Mouse (Mus musculus): Measurements from ENCODE around the gene Olfr125.

Olfr125 gene

DNA sequence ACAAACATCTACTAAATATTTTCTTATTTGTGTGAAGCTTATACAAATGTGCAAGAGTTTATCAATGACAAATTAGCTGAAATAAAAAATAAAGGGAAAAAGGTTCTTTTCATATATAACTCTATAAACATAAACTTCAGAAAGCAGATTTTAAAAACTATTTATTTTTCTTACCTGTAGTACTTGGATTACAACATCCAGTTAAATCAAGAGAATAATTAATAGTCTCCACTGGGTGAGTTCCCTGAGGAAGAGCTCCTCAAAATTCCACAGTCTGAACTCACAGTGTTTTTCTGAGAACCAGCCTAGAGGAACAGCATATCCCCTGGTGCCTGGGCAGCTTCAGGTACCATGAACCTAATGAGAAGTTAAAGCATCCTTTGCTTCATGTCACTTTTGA, at the start of gene Olfr125:
Olfr125 (plus strand) TSS at position 301 of the 400 bp plus-strand sequence.
- DNase-seq (ENCODE audit: low spot score) = no peak

DNA sequence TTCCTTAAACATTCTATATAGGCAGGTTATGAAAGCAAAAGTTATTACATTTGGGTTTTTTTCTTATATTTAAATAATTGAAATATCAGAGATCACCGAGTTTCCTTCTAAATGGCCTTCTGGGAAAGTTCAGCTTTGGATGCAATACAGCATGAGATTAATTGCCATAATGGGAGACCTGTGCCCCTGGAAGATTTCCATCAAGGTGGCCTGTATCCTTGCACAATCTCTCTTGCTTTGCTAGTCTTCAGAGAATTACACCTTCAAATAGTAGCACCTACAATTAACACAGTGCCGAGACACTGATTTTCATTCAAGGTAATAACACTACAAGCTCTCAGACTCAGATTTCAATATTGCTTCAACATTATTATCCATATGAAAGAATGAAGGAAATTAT, 39.5 kb upstream of the Olfr125 start, which contains the start of gene Olfr123:
Olfr123 (plus strand) TSS at position 301 of the 400 bp plus-strand sequence.
- no peak for DNase-seq (ENCODE audit: low spot score)

- DNase-seq (ENCODE audit: low spot score) = no peak
Observed at GRCm38 (mm10) chr17:37799588-37799987, 33.2 kb upstream of the Olfr125 start, which contains the start of gene Olfr124. Gene Olfr124 (plus strand): TSS chr17:37799888.

DNA sequence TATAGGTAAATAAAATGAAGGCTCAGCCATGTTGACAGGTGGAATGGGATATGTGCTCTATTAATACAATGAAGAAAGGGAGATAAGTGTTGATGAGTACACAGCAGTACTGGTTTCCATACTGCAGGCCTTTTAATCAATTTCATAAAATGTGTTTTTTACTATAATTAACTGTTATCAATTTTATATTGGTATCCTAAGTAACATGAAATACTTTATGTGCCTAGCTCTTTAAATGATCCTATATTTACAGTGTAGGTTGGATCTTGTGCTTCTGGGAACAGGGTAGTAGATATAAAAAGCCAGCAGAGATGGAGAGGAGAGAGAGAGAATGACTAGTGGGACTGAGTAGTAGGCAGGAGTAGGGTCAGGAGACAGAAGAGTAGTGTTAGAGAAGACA, 14.4 kb downstream of the Olfr125 start, which contains the start of gene Olfr126:
Olfr126 (plus strand) TSS at position 301 of the 400 bp plus-strand sequence.
- DNase-seq (ENCODE audit: low spot score) = no peak

- DNase-seq (ENCODE audit: low spot score) = no peak
Observed at GRCm38 (mm10) chr17:37863901-37864300, 31.2 kb downstream of the Olfr125 start.

- no peak for DNase-seq (ENCODE audit: low spot score)
Observed at GRCm38 (mm10) chr17:37869676-37870205, 37.0 kb downstream of the Olfr125 start.

DNA sequence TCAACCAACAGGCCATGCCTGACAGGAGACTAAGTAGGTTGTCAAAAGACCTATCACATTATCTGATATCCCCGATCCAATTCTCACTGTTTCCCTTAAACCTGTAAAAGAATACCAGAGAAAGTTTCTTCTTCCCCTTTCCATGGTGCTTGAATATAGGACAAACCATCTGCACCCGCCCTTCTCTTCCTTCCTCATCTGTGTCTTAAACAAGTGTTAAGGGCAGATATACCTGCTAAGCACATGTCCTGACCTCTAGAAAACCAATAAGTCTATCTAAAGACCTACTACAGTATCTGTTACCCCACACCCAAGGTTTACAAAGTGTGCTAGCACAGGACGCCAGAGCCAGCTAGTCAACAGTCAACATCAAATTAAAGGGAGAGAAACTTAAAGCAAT, 41.1 kb downstream of the Olfr125 start:
- no peak for DNase-seq (ENCODE audit: low spot score)
